Mouse (Mus musculus) cerebellum, adult 2 months (tissue): ENCODE results near the gene 6430550D23Rik. TPM values are rescaled to one million over a fixed set of nuclear protein-coding genes. Genes with fewer than 3 reads are reported as not detected.
"Not testable (repeated sequence)": the region's sequence is repeated elsewhere in the genome, so short reads cannot be mapped to it uniquely, and the experiment has no call there.

Experiments used
- DNase-seq, 2 experiments: peaks; one replicate each; pipeline ENCODE4 v3.0.0; 2021
- H3K27ac ChIP-seq: fragments of 200-500 bp; 2 replicates; pipeline ENCODE4 v1.5.1; 2012; ENCODE audit warnings: low read length, control low read depth, inconsistent platforms; ENCODE audit not compliant: insufficient read depth
- H3K27me3 ChIP-seq: fragments of 200-500 bp; 2 replicates; pipeline ENCODE4 v1.6.1; 2012; ENCODE audit warnings: inconsistent platforms, mild to moderate bottlenecking, low read length, moderate library complexity; ENCODE audit not compliant: control insufficient read depth, insufficient read depth
- H3K4me1 ChIP-seq: fragments of 200-500 bp; 2 replicates; pipeline ENCODE4 v1.6.1; 2011; ENCODE audit warnings: low read length; ENCODE audit not compliant: control insufficient read depth, insufficient read depth
- H3K4me3 ChIP-seq: fragments of 200-500 bp; replicated peaks from 2 replicates; pipeline ENCODE3; 2011; ENCODE audit warnings: mild to moderate bottlenecking, low read depth, low read length, control low read depth; ENCODE audit not compliant: insufficient read depth
- CTCF ChIP-seq: fragments of 200-500 bp; IDR thresholded peaks from 2 replicates; pipeline ENCODE4 v1.5.1; 2011; ENCODE audit warnings: low read depth, mild to moderate bottlenecking, control low read depth, low read length, moderate library complexity, borderline replicate concordance; ENCODE audit not compliant: insufficient read depth
- POLR2A ChIP-seq: fragments of 200-500 bp; IDR thresholded peaks from 2 replicates; pipeline ENCODE4 v1.6.1; 2011; ENCODE audit warnings: low read length, control low read depth, borderline replicate concordance; ENCODE audit not compliant: insufficient read depth
- WGBS: fragments of 180-500 bp; shearing (Covaris S2); methylation state at CpG from one replicate; pipeline ENCODE4 v1.1.7; 2018; 5-methylcytosine and 5-hydroxymethylcytosine counted together
- polyA plus RNA-seq: library from polyadenylated mRNA; depleted of rRNA; stranded (reverse); fragments of >200 nt; gene quantifications from 2 replicates; pipeline ENCODE4 v1.2.3, GENCODE M21; 2012; rRNA removed

Gene 6430550D23Rik
- polyA plus RNA-seq, 1 experiment: 3.7 TPM

- 90% methylated on average over 3 of the region's 3 CpGs for WGBS
- no peak for DNase-seq
These were observed 67.1 kb downstream of the 6430550D23Rik start, which contains the start of gene Gm15557 for GRCm38 (mm10) chr2:155940681-155941080. Gene Gm15557 (plus strand): TSS chr2:155940728.

GRCm38 (mm10) chr2:155939897-155940529 is 67.8 kb downstream of the 6430550D23Rik start:
- no peak overlapping the region for H3K27ac ChIP-seq
- DNase-seq: no peak
- 59% methylated on average over 7 of the region's 7 CpGs for WGBS
- H3K4me1 ChIP-seq: no peaks in the 10 kb centered on the region
- no peaks in the 10 kb centered on the region for H3K27me3 ChIP-seq
- TF ChIP-seq CTCF (no peak), POLR2A (no peak)
- H3K4me3 ChIP-seq: no peak overlapping the region

More at GRCm38 (mm10) chr2:155940681-155941080, 67.1 kb downstream of the 6430550D23Rik start, which contains the start of gene Gm15557:
- Histone ChIP-seq H3K27ac (no peak within 1 kb of the TSS), H3K27me3 (no peaks in the 10 kb centered on the region), H3K4me3 (no peak within 1 kb of the TSS), H3K4me1 (no peaks in the 10 kb centered on the region)
- TF ChIP-seq POLR2A (no peak), CTCF (no peak)

- under 1% methylated on average over 38 of the region's 38 CpGs for WGBS
These were observed 78.0 kb downstream of the 6430550D23Rik start, which contains the start of gene Uqcc1 for GRCm38 (mm10) chr2:155929531-155930442. Gene Uqcc1 (minus strand): TSS chr2:155930310.

GRCm38 (mm10) chr2:155928711-155929345 is 78.9 kb downstream of the 6430550D23Rik start:
- Histone ChIP-seq H3K4me3 (peak overlapping the region; percentile 14), H3K27ac (no peak overlapping the region), H3K4me1 (peaks cover 3% of the 10 kb centered on the region; the same call in 1 of the 2 replicates), H3K27me3 (no peaks in the 10 kb centered on the region)
- WGBS: 77% methylated on average over 7 of the region's 7 CpGs
- no peak for DNase-seq
- no peak for TF ChIP-seq CTCF
- no peak for TF ChIP-seq POLR2A

More at GRCm38 (mm10) chr2:155929531-155930442, 78.0 kb downstream of the 6430550D23Rik start, which contains the start of gene Uqcc1:
- H3K27me3 ChIP-seq: no peaks in the 10 kb centered on the region
- peaks cover 3% of the 10 kb centered on the region; the same call in 1 of the 2 replicates for H3K4me1 ChIP-seq
- peak; percentile 92 to 94 for DNase-seq
- TF ChIP-seq CTCF: no peak
- peak; percentile 73; the same call in 1 of the 2 replicates for TF ChIP-seq POLR2A
- peak within 1 kb of the TSS; percentile 71 for H3K27ac ChIP-seq
- peak within 1 kb of the TSS; percentile 93 for H3K4me3 ChIP-seq

- 94% methylated on average over 6 of the region's 6 CpGs for WGBS
- not testable (repeated sequence) for H3K27ac ChIP-seq, DNase-seq, H3K4me1 ChIP-seq, H3K4me3 ChIP-seq, H3K27me3 ChIP-seq
These were observed 82.6 kb downstream of the 6430550D23Rik start for GRCm38 (mm10) chr2:155925213-155925612.

Other genes starting within 250 kb of the 6430550D23Rik start
- gene Mmp24, start 232.6 kb downstream of the 6430550D23Rik start, polyA plus RNA-seq: 153 and 190 TPM in 2 replicates
- 72.8 and 81.5 TPM in 2 replicates for gene BC029722, start 188.6 kb downstream of the 6430550D23Rik start, polyA plus RNA-seq
- 84.9 and 86.4 TPM in 2 replicates for gene Eif6, start 181.1 kb downstream of the 6430550D23Rik start, polyA plus RNA-seq
- not detected in 2 replicates for gene Fam83c, start 173.1 kb downstream of the 6430550D23Rik start, polyA plus RNA-seq
- gene Uqcc1, start 77.7 kb downstream of the 6430550D23Rik start, polyA plus RNA-seq: 95.8 and 102 TPM in 2 replicates
- gene Gm15557, start 67.2 kb downstream of the 6430550D23Rik start, polyA plus RNA-seq: not detected in 2 replicates
- 0.14 and 0.21 TPM in 2 replicates for gene Gdf5, start 62.6 kb downstream of the 6430550D23Rik start, polyA plus RNA-seq
- gene Cep250, start 51.5 kb downstream of the 6430550D23Rik start, polyA plus RNA-seq: 20.7 and 21.2 TPM in 2 replicates
- 316 and 328 TPM in 2 replicates for gene Ergic3, start 68 bp upstream of the 6430550D23Rik start, polyA plus RNA-seq
- gene Fer1l4, start 45.0 kb upstream of the 6430550D23Rik start, polyA plus RNA-seq: 0.23 TPM in 1 of 2 replicates, not detected in the other
- 5.4 and 6.1 TPM in 2 replicates for gene Spag4, start 57.2 kb upstream of the 6430550D23Rik start, polyA plus RNA-seq
- 50.9 and 54.3 TPM in 2 replicates for gene Cpne1, start 104.0 kb upstream of the 6430550D23Rik start, polyA plus RNA-seq
- gene Rbm12, start 104.0 kb upstream of the 6430550D23Rik start, polyA plus RNA-seq: 9.2 and 12.6 TPM in 2 replicates
- gene Gm28036, start 119.1 kb upstream of the 6430550D23Rik start, polyA plus RNA-seq: 4.0 and 5.7 TPM in 2 replicates
- gene Romo1, start 136.1 kb upstream of the 6430550D23Rik start, polyA plus RNA-seq: 245 and 250 TPM in 2 replicates
- 67.5 and 71.7 TPM in 2 replicates for gene Nfs1, start 136.2 kb upstream of the 6430550D23Rik start, polyA plus RNA-seq
- 144 and 145 TPM in 2 replicates for gene Rbm39, start 172.3 kb upstream of the 6430550D23Rik start, polyA plus RNA-seq
- gene Phf20, start 188.5 kb upstream of the 6430550D23Rik start, polyA plus RNA-seq: 44.6 and 48.3 TPM in 2 replicates